Mouse (Mus musculus) ovary, postnatal 36 days (tissue): ENCODE results near the gene Rem1.

Source experiments
- DNase-seq: peaks from one replicate; pipeline ENCODE4 v3.0.0; 2022; ENCODE audit warnings: low spot score, mixed read lengths

Gene Rem1

GRCm38 (mm10) chr2:152675252-152675791, 48.6 kb downstream of the Rem1 start:
- no peak for DNase-seq

- no peak for DNase-seq
Observed at GRCm38 (mm10) chr2:152678302-152678701, 51.6 kb downstream of the Rem1 start.

GRCm38 (mm10) chr2:152678925-152679324, 52.2 kb downstream of the Rem1 start:
- DNase-seq: no peak

- DNase-seq: no peak
Observed at GRCm38 (mm10) chr2:152679701-152680355, 53.1 kb downstream of the Rem1 start.

GRCm38 (mm10) chr2:152683086-152683485, 56.3 kb downstream of the Rem1 start:
- no peak for DNase-seq
